Mouse (Mus musculus) G1E (cell line): Measurements from ENCODE around the gene Samd11.

ENCODE experiments used
- CTCF ChIP-seq: IDR thresholded peaks from 2 replicates; pipeline ENCODE4 v1.5.1; 2012; ENCODE audit warnings: low read depth, low read length, inconsistent platforms, mixed read lengths
- GATA1 ChIP-seq: IDR thresholded peaks from 2 replicates; pipeline ENCODE4 v1.6.1; 2012; ENCODE audit warnings: borderline replicate concordance, low read length, inconsistent platforms, mixed read lengths
- GATA2 ChIP-seq: IDR thresholded peaks from 2 replicates; pipeline ENCODE4 v1.6.1; 2012; ENCODE audit warnings: low read depth, low read length, inconsistent platforms, borderline replicate concordance
- POLR2AphosphoS5 ChIP-seq: IDR thresholded peaks from 2 replicates; pipeline ENCODE4 v1.6.1; 2012; ENCODE audit warnings: low read depth, low read length, inconsistent platforms; ENCODE audit not compliant: insufficient replicate concordance
- TAL1 ChIP-seq: conservative IDR thresholded peaks from 2 replicates; pipeline ENCODE4 v1.6.1; 2012; ENCODE audit warnings: low read depth, low read length, inconsistent platforms, mixed read lengths

- no peak for TF ChIP-seq CTCF
- TF ChIP-seq GATA1 = no peak
- TF ChIP-seq POLR2AphosphoS5 = no peak
- no peak for TF ChIP-seq TAL1
- TF ChIP-seq GATA2 = no peak
Measured at GRCm38 (mm10) chr4:156215649-156216048, 39.8 kb downstream of the Samd11 start, which contains the start of gene Perm1.
